Mouse (Mus musculus): ENCODE data around the gene Nckap5. TPM values are rescaled to one million over a fixed set of nuclear protein-coding genes. Genes with fewer than 3 reads are reported as not detected.

Nckap5 gene
- total and polyA plus RNA-seq, 2 experiments from 2014 or later = 6.6 to 10.2 TPM

GRCm38 (mm10) chr1:126600596-126600995 is 230.0 kb downstream of the Nckap5 start:
- WGBS = 56% methylated on average over 4 of the region's 4 CpGs
- no peak overlapping the region for H3K27ac ChIP-seq
- H3K4me1 ChIP-seq (ENCODE audit: insufficient read depth, low read length) = peaks cover 4% of the 10 kb centered on the region; the same call in 1 of the 2 replicates
- no peaks in the 10 kb centered on the region for H3K9me3 ChIP-seq (ENCODE audit: low read length)
- DNase-seq (ENCODE audit: low spot score) (no peak), ATAC-seq (no peak)
- no peak overlapping the region for H3K4me3 ChIP-seq (ENCODE audit: low read length)
- H3K4me2 ChIP-seq (ENCODE audit: low read depth, low read length) = no peak overlapping the region
- H3K36me3 ChIP-seq (ENCODE audit: insufficient read depth, low read length) = no peaks in the 10 kb centered on the region
- H3K27me3 ChIP-seq (ENCODE audit: insufficient read depth, low read length) = no peaks in the 10 kb centered on the region
- H3K9ac ChIP-seq (replicated peaks; ENCODE audit: low read length) = no peak overlapping the region
- TF ChIP-seq CTCF (IDR thresholded peaks at IDR 0.05; ENCODE audit: low read depth) = no peak

- Histone ChIP-seq H3K27me3 (ENCODE audit: insufficient read depth, low read length) (no peaks in the 10 kb centered on the region), H3K9ac (replicated peaks; ENCODE audit: low read length) (no peak overlapping the region), H3K4me1 (ENCODE audit: insufficient read depth, low read length) (peaks cover 4% of the 10 kb centered on the region; the same call in 1 of the 2 replicates), H3K4me2 (ENCODE audit: low read depth, low read length) (no peak overlapping the region), H3K9me3 (ENCODE audit: low read length) (no peaks in the 10 kb centered on the region), H3K36me3 (ENCODE audit: insufficient read depth, low read length) (no peaks in the 10 kb centered on the region), H3K27ac (no peak overlapping the region), H3K4me3 (ENCODE audit: low read length) (no peak overlapping the region)
- WGBS = 34% methylated on average over 3 of the region's 3 CpGs
- DNase-seq (ENCODE audit: low spot score) (peak; percentile 33), ATAC-seq (0 out of 2 replicates have a peak, but pooled peaks have one; percentile 35)
- no peak for TF ChIP-seq CTCF (IDR thresholded peaks at IDR 0.05; ENCODE audit: low read depth)
Measured at GRCm38 (mm10) chr1:126597376-126597775, 233.2 kb downstream of the Nckap5 start.

GRCm38 (mm10) chr1:126594796-126595195 is 235.8 kb downstream of the Nckap5 start:
- H3K27ac ChIP-seq = no peak overlapping the region
- TF ChIP-seq CTCF (IDR thresholded peaks at IDR 0.05; ENCODE audit: low read depth) = no peak
- no peak overlapping the region for H3K9ac ChIP-seq (replicated peaks; ENCODE audit: low read length)
- H3K4me3 ChIP-seq (ENCODE audit: low read length) = no peak overlapping the region
- no peaks in the 10 kb centered on the region for H3K36me3 ChIP-seq (ENCODE audit: insufficient read depth, low read length)
- no peaks in the 10 kb centered on the region for H3K9me3 ChIP-seq (ENCODE audit: low read length)
- DNase-seq (ENCODE audit: low spot score) (no peak), ATAC-seq (no peak)
- peaks cover 4% of the 10 kb centered on the region; the same call in 1 of the 2 replicates for H3K4me1 ChIP-seq (ENCODE audit: insufficient read depth, low read length)
- H3K27me3 ChIP-seq (ENCODE audit: insufficient read depth, low read length) = no peaks in the 10 kb centered on the region
- no peak overlapping the region for H3K4me2 ChIP-seq (ENCODE audit: low read depth, low read length)
- 90% methylated on average over 3 of the region's 3 CpGs for whole genome bisulfite sequencing

- DNase-seq (ENCODE audit: low spot score) = no peak
- TF ChIP-seq CTCF (IDR thresholded peaks at IDR 0.05; ENCODE audit: low read depth) = no peak
- H3K27me3 ChIP-seq (ENCODE audit: insufficient read depth, low read length) = no peaks in the 10 kb centered on the region
- no peak overlapping the region for H3K4me2 ChIP-seq (ENCODE audit: low read depth, low read length)
- no peak overlapping the region for H3K9ac ChIP-seq (replicated peaks; ENCODE audit: low read length)
- no peak for ATAC-seq
- WGBS = 50% methylated on average over 7 of the region's 7 CpGs
- no peak overlapping the region for H3K27ac ChIP-seq
- H3K36me3 ChIP-seq (ENCODE audit: insufficient read depth, low read length) = no peaks in the 10 kb centered on the region
- H3K9me3 ChIP-seq (ENCODE audit: low read length) = no peaks in the 10 kb centered on the region
- H3K4me1 ChIP-seq (ENCODE audit: insufficient read depth, low read length) = 0 out of 2 replicates have a peak, but pooled peaks cover 4% of the 10 kb centered on the region
- no peak overlapping the region for H3K4me3 ChIP-seq (ENCODE audit: low read length)
Measured at GRCm38 (mm10) chr1:126593044-126593805, 237.4 kb downstream of the Nckap5 start.

GRCm38 (mm10) chr1:126590911-126591310 is 239.7 kb downstream of the Nckap5 start:
- no peaks in the 10 kb centered on the region for H3K4me1 ChIP-seq (ENCODE audit: insufficient read depth, low read length)
- no peak for ATAC-seq
- no peaks in the 10 kb centered on the region for H3K27me3 ChIP-seq (ENCODE audit: insufficient read depth, low read length)
- no peak overlapping the region for H3K9ac ChIP-seq (replicated peaks; ENCODE audit: low read length)
- no peaks in the 10 kb centered on the region for H3K36me3 ChIP-seq (ENCODE audit: insufficient read depth, low read length)
- DNase-seq (ENCODE audit: low spot score) = no peak
- no peak overlapping the region for H3K4me2 ChIP-seq (ENCODE audit: low read depth, low read length)
- WGBS = 82% methylated on average over 3 of the region's 3 CpGs
- no peak for TF ChIP-seq CTCF (IDR thresholded peaks at IDR 0.05; ENCODE audit: low read depth)
- no peak overlapping the region for H3K4me3 ChIP-seq (ENCODE audit: low read length)
- H3K27ac ChIP-seq = no peak overlapping the region
- no peaks in the 10 kb centered on the region for H3K9me3 ChIP-seq (ENCODE audit: low read length)

- H3K27ac ChIP-seq = no peak overlapping the region
Measured at GRCm38 (mm10) chr1:126578163-126578562, 252.4 kb downstream of the Nckap5 start.

GRCm38 (mm10) chr1:126574295-126574694 is 256.3 kb downstream of the Nckap5 start:
- Histone ChIP-seq H3K4me2 (ENCODE audit: low read depth, low read length) (no peak overlapping the region; the same call in 1 of the 2 replicates), H3K27me3 (ENCODE audit: insufficient read depth, low read length) (no peaks in the 10 kb centered on the region), H3K27ac (no peak overlapping the region), H3K9me3 (ENCODE audit: low read length) (no peaks in the 10 kb centered on the region), H3K4me1 (ENCODE audit: insufficient read depth, low read length) (peaks cover 10% of the 10 kb centered on the region), H3K9ac (replicated peaks; ENCODE audit: low read length) (no peak overlapping the region), H3K36me3 (ENCODE audit: insufficient read depth, low read length) (no peaks in the 10 kb centered on the region), H3K4me3 (ENCODE audit: low read length) (no peak overlapping the region)
- no peak for TF ChIP-seq CTCF (IDR thresholded peaks at IDR 0.05; ENCODE audit: low read depth)
- ATAC-seq (no peak), DNase-seq (ENCODE audit: low spot score) (no peak)
- WGBS = 39% methylated on average over 9 of the region's 9 CpGs

More at GRCm38 (mm10) chr1:126578163-126578562, 252.4 kb downstream of the Nckap5 start:
- Histone ChIP-seq H3K4me2 (ENCODE audit: low read depth, low read length) (no peak overlapping the region), H3K4me1 (ENCODE audit: insufficient read depth, low read length) (peaks cover 10% of the 10 kb centered on the region; the same call in 1 of the 2 replicates), H3K27me3 (ENCODE audit: insufficient read depth, low read length) (no peaks in the 10 kb centered on the region), H3K36me3 (ENCODE audit: insufficient read depth, low read length) (no peaks in the 10 kb centered on the region), H3K9me3 (ENCODE audit: low read length) (no peaks in the 10 kb centered on the region), H3K4me3 (ENCODE audit: low read length) (no peak overlapping the region), H3K9ac (replicated peaks; ENCODE audit: low read length) (no peak overlapping the region)
- ATAC-seq (no peak), DNase-seq (ENCODE audit: low spot score) (no peak)
- no peak for TF ChIP-seq CTCF (IDR thresholded peaks at IDR 0.05; ENCODE audit: low read depth)

All from hindbrain, postnatal 0 days (tissue).